Mouse (Mus musculus): ENCODE measurements at regions not wholly inside any gene's neighbourhood (a gene's known extent, or its start where the extent isn't known, plus 50 kb on each side); places are given as distances from the start of the nearest gene placed in this dataset.

- Histone ChIP-seq H3K9me3 (ENCODE audit: control insufficient read depth, low read length) (no peaks in the 10 kb centered on the region), H3K27me3 (ENCODE audit: control insufficient read depth, insufficient read depth, low read length) (no peaks in the 10 kb centered on the region), H3K36me3 (ENCODE audit: control insufficient read depth, insufficient read depth, low read length) (no peaks in the 10 kb centered on the region), H3K4me2 (ENCODE audit: low read length) (no peak overlapping the region), H3K27ac (replicated peaks; ENCODE audit: low read depth, low read length) (no peak overlapping the region), H3K4me3 (replicated peaks; ENCODE audit: low read depth, low read length) (no peak overlapping the region), H3K4me1 (ENCODE audit: control insufficient read depth, insufficient read depth, low read length) (no peaks in the 10 kb centered on the region), H3K9ac (replicated peaks; ENCODE audit: low read length) (no peak overlapping the region)
- ATAC-seq (ENCODE audit: low FRiP score, low TSS enrichment) (no peak), DNase-seq (no peak)
- 93% methylated on average over 6 of the region's 6 CpGs for WGBS
Measured at GRCm38 (mm10) chr9:60959537-60959936, 165.2 kb downstream of the Uaca start.

- ATAC-seq (ENCODE audit: low FRiP score, low TSS enrichment) (no peak), DNase-seq (no peak)
- no peak overlapping the region for H3K27ac ChIP-seq (replicated peaks; ENCODE audit: low read depth, low read length)
- no peaks in the 10 kb centered on the region for H3K36me3 ChIP-seq (ENCODE audit: control insufficient read depth, insufficient read depth, low read length)
- no peaks in the 10 kb centered on the region for H3K9me3 ChIP-seq (ENCODE audit: control insufficient read depth, low read length)
- H3K4me1 ChIP-seq (ENCODE audit: control insufficient read depth, insufficient read depth, low read length) = no peaks in the 10 kb centered on the region
- WGBS = 82% methylated on average over 4 of the region's 4 CpGs
- H3K9ac ChIP-seq (replicated peaks; ENCODE audit: low read length) = no peak overlapping the region
- H3K4me2 ChIP-seq (ENCODE audit: low read length) = no peak overlapping the region
- H3K27me3 ChIP-seq (ENCODE audit: control insufficient read depth, insufficient read depth, low read length) = no peaks in the 10 kb centered on the region
- no peak overlapping the region for H3K4me3 ChIP-seq (replicated peaks; ENCODE audit: low read depth, low read length)
Measured at GRCm38 (mm10) chr9:60962086-60962485, 167.7 kb downstream of the Uaca start.

- Histone ChIP-seq H3K36me3 (ENCODE audit: control insufficient read depth, insufficient read depth, low read length) (no peaks in the 10 kb centered on the region), H3K4me2 (ENCODE audit: low read length) (no peak overlapping the region), H3K4me1 (ENCODE audit: control insufficient read depth, insufficient read depth, low read length) (no peaks in the 10 kb centered on the region), H3K27ac (replicated peaks; ENCODE audit: low read depth, low read length) (no peak overlapping the region), H3K4me3 (replicated peaks; ENCODE audit: low read depth, low read length) (no peak overlapping the region), H3K9me3 (ENCODE audit: control insufficient read depth, low read length) (no peaks in the 10 kb centered on the region), H3K9ac (replicated peaks; ENCODE audit: low read length) (no peak overlapping the region), H3K27me3 (ENCODE audit: control insufficient read depth, insufficient read depth, low read length) (no peaks in the 10 kb centered on the region)
- WGBS = 84% methylated on average over 1 of the region's 1 CpGs
- ATAC-seq (ENCODE audit: low FRiP score, low TSS enrichment) = no peak
- no peak for DNase-seq
Measured at GRCm38 (mm10) chr9:60965641-60966040, 171.3 kb downstream of the Uaca start.

GRCm38 (mm10) chr9:60968281-60969031 is 174.1 kb downstream of the Uaca start:
- Histone ChIP-seq H3K9me3 (ENCODE audit: control insufficient read depth, low read length) (no peaks in the 10 kb centered on the region), H3K9ac (replicated peaks; ENCODE audit: low read length) (no peak overlapping the region), H3K4me2 (ENCODE audit: low read length) (no peak overlapping the region), H3K4me1 (ENCODE audit: control insufficient read depth, insufficient read depth, low read length) (no peaks in the 10 kb centered on the region), H3K27ac (replicated peaks; ENCODE audit: low read depth, low read length) (no peak overlapping the region), H3K36me3 (ENCODE audit: control insufficient read depth, insufficient read depth, low read length) (no peaks in the 10 kb centered on the region), H3K27me3 (ENCODE audit: control insufficient read depth, insufficient read depth, low read length) (no peaks in the 10 kb centered on the region), H3K4me3 (replicated peaks; ENCODE audit: low read depth, low read length) (no peak overlapping the region)
- no peak for ATAC-seq (ENCODE audit: low FRiP score, low TSS enrichment)
- WGBS = 52% methylated on average over 4 of the region's 4 CpGs
- DNase-seq = peak; percentile 54

- no peak for ATAC-seq (ENCODE audit: low FRiP score, low TSS enrichment)
- Histone ChIP-seq H3K9ac (replicated peaks; ENCODE audit: low read length) (no peak overlapping the region), H3K36me3 (ENCODE audit: control insufficient read depth, insufficient read depth, low read length) (no peaks in the 10 kb centered on the region), H3K9me3 (ENCODE audit: control insufficient read depth, low read length) (no peaks in the 10 kb centered on the region), H3K4me3 (replicated peaks; ENCODE audit: low read depth, low read length) (no peak overlapping the region), H3K27me3 (ENCODE audit: control insufficient read depth, insufficient read depth, low read length) (no peaks in the 10 kb centered on the region), H3K4me2 (ENCODE audit: low read length) (no peak overlapping the region), H3K4me1 (ENCODE audit: control insufficient read depth, insufficient read depth, low read length) (no peaks in the 10 kb centered on the region), H3K27ac (replicated peaks; ENCODE audit: low read depth, low read length) (no peak overlapping the region)
- WGBS = 80% methylated on average over 9 of the region's 9 CpGs
- no peak for DNase-seq
Measured at GRCm38 (mm10) chr9:60972201-60972910, 178.0 kb downstream of the Uaca start.

GRCm38 (mm10) chr9:60974546-60974945 is 180.2 kb downstream of the Uaca start:
- 91% methylated on average over 1 of the region's 1 CpGs for WGBS
- no peak for ATAC-seq (ENCODE audit: low FRiP score, low TSS enrichment)

GRCm38 (mm10) chr9:60982383-60983085 is 188.2 kb downstream of the Uaca start:
- DNase-seq (peak; percentile 68), ATAC-seq (ENCODE audit: low FRiP score, low TSS enrichment) (no peak)
- no peak overlapping the region for H3K4me2 ChIP-seq (ENCODE audit: low read length)
- no peaks in the 10 kb centered on the region; the same call in 1 of the 2 replicates for H3K4me1 ChIP-seq (ENCODE audit: control insufficient read depth, insufficient read depth, low read length)
- no peak overlapping the region for H3K4me3 ChIP-seq (replicated peaks; ENCODE audit: low read depth, low read length)
- WGBS = 50% methylated on average over 13 of the region's 13 CpGs
- no peak overlapping the region for H3K9ac ChIP-seq (replicated peaks; ENCODE audit: low read length)
- no peaks in the 10 kb centered on the region for H3K9me3 ChIP-seq (ENCODE audit: control insufficient read depth, low read length)
- no peaks in the 10 kb centered on the region for H3K36me3 ChIP-seq (ENCODE audit: control insufficient read depth, insufficient read depth, low read length)
- H3K27me3 ChIP-seq (ENCODE audit: control insufficient read depth, insufficient read depth, low read length) = no peaks in the 10 kb centered on the region
- no peak overlapping the region for H3K27ac ChIP-seq (replicated peaks; ENCODE audit: low read depth, low read length)

More at GRCm38 (mm10) chr9:60974546-60974945, 180.2 kb downstream of the Uaca start:
- no peaks in the 10 kb centered on the region for H3K36me3 ChIP-seq (ENCODE audit: control insufficient read depth, insufficient read depth, low read length)
- H3K27me3 ChIP-seq (ENCODE audit: control insufficient read depth, insufficient read depth, low read length) = no peaks in the 10 kb centered on the region
- no peak overlapping the region for H3K27ac ChIP-seq (replicated peaks; ENCODE audit: low read depth, low read length)
- H3K4me1 ChIP-seq (ENCODE audit: control insufficient read depth, insufficient read depth, low read length) = no peaks in the 10 kb centered on the region
- H3K4me2 ChIP-seq (ENCODE audit: low read length) = no peak overlapping the region
- H3K4me3 ChIP-seq (replicated peaks; ENCODE audit: low read depth, low read length) = no peak overlapping the region
- H3K9me3 ChIP-seq (ENCODE audit: control insufficient read depth, low read length) = no peaks in the 10 kb centered on the region
- H3K9ac ChIP-seq (replicated peaks; ENCODE audit: low read length) = no peak overlapping the region
- DNase-seq = no peak

GRCm38 (mm10) chr9:60983246-60983645 is 188.9 kb downstream of the Uaca start:
- no peak overlapping the region for H3K9ac ChIP-seq (replicated peaks; ENCODE audit: low read length)
- H3K4me2 ChIP-seq (ENCODE audit: low read length) = no peak overlapping the region
- no peaks in the 10 kb centered on the region; the same call in 1 of the 2 replicates for H3K4me1 ChIP-seq (ENCODE audit: control insufficient read depth, insufficient read depth, low read length)
- no peaks in the 10 kb centered on the region for H3K27me3 ChIP-seq (ENCODE audit: control insufficient read depth, insufficient read depth, low read length)
- no peaks in the 10 kb centered on the region for H3K36me3 ChIP-seq (ENCODE audit: control insufficient read depth, insufficient read depth, low read length)
- no peak overlapping the region for H3K27ac ChIP-seq (replicated peaks; ENCODE audit: low read depth, low read length)
- H3K4me3 ChIP-seq (replicated peaks; ENCODE audit: low read depth, low read length) = no peak overlapping the region
- H3K9me3 ChIP-seq (ENCODE audit: control insufficient read depth, low read length) = no peaks in the 10 kb centered on the region
- DNase-seq = no peak
- 79% methylated on average over 5 of the region's 5 CpGs for WGBS
- ATAC-seq (ENCODE audit: low FRiP score, low TSS enrichment) = no peak
